Mouse (Mus musculus): ENCODE measurements around the gene Fsd2. TPM values are rescaled to one million over a fixed set of nuclear protein-coding genes. Genes with fewer than 3 reads are reported as not detected.
A peak's percentile ranks its signal among the peaks of the same experiment; 100 is the strongest.

Fsd2 gene
- polyA plus RNA-seq, 1 experiment from 2014 or later, result 52.6 TPM

DNA sequence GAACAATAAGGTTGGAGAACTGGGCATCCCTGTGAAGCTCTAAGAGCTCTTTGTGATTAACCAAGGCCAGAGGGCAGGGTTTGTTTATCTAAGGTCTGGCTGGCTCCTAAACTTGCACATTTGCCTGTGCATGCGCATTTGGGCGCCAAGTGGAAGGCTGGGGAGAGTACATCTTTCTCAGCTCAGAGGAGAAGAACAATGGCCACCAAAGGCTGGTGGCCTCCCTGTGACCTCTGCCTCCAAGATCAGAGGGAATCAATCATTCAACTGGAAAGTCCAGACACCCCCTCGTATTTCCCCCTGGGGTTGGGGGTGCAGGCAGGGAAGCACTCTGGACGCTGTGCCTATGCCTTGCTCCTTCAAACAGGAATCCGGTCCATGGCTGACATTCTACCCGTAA, 69.6 kb downstream of the Fsd2 start:
- Histone ChIP-seq H3K27ac (replicated peaks) (no peak overlapping the region), H3K36me3 (no peaks in the 10 kb centered on the region), H3K9me3 (no peaks in the 10 kb centered on the region), H3K4me3 (no peak overlapping the region), H3K27me3 (replicated peaks) (peaks cover 62% of the 10 kb centered on the region), H3K9ac (no peak overlapping the region), H3K4me1 (peaks cover 10% of the 10 kb centered on the region), H3K4me2 (no peak overlapping the region)
- 53% methylated on average over 6 of the region's 6 CpGs for WGBS
- ATAC-seq (ENCODE audit: extremely low read depth, insufficient number of reproducible peaks, low FRiP score, low TSS enrichment), result no peak

DNA sequence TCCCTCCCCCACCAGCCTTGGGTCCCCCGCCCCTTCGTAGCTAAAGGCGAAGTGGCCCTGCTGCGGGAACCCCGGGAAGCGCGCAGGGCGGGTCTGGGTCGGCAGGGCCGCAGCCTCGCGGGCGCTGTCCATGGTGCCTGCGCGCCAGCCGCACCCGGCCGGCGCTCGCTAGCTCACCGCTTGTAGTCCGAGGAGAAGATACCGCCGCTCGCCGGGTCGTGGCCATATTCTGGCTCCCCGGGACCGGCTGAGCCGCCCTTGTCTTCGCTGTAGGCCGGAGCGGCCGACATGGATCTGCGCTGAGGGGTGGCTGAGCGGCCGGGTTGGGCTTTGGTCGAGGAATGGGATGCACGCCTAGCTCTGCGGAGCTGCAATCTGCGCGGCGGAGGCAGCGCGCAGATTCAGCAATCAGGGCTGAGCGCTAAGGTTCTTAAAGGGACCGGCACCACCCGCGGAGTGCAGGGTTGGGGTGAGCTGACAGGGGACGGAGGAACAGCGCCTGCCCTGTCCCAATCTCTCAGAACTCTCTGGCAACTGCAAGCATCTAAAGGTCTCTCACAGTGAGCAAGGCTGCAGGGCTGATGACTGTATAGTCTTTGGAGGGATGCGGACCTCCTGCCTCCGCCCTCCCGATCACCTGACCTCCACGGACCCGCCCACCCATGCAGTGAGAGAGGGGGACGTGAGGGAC, 73.3 kb downstream of the Fsd2 start, which contains the start of gene Ap3b2:
Gene Ap3b2, minus strand, starts transcription at position 595 of the 691 bp plus-strand sequence.
- H3K9ac ChIP-seq, result peak within 1 kb of the TSS; percentile 33; the same call in 1 of the 2 replicates
- H3K4me2 ChIP-seq, result peak within 1 kb of the TSS; percentile 90
- H3K9me3 ChIP-seq, result no peaks in the 10 kb centered on the region
- peaks cover 84% of the 10 kb centered on the region for H3K27me3 ChIP-seq (replicated peaks)
- H3K27ac ChIP-seq (replicated peaks), result no peak within 1 kb of the TSS
- under 1% methylated on average over 57 of the region's 57 CpGs for WGBS
- ATAC-seq (ENCODE audit: extremely low read depth, insufficient number of reproducible peaks, low FRiP score, low TSS enrichment), result no peak
- peak within 1 kb of the TSS; percentile 67 for H3K4me3 ChIP-seq
- H3K36me3 ChIP-seq, result no peaks in the 10 kb centered on the region
- peaks cover 13% of the 10 kb centered on the region for H3K4me1 ChIP-seq

DNA sequence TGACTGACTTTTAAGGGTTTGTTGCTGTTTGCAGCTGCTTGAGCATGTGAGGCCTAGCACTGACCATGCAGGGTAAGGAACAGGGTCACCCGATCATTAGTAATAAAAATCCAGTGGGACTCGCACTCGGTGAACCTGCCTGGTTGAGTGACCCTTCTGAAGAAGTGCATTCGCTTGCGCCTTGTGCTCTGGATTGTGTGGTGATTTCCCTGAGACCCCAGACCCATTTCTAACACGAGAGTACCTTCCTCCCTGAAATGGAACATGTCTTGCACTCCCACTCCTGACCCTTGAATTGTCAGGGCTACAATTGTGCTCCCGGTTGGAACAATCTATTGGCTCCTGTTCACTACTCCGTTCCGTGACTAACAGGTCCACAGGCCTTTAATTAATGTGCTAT, 74.1 kb downstream of the Fsd2 start:
- H3K27ac ChIP-seq (replicated peaks), result no peak overlapping the region
- H3K9me3 ChIP-seq, result no peaks in the 10 kb centered on the region
- H3K9ac ChIP-seq, result no peak overlapping the region
- H3K4me3 ChIP-seq, result no peak overlapping the region; the same call in 1 of the 2 replicates
- 51% methylated on average over 9 of the region's 9 CpGs for WGBS
- no peaks in the 10 kb centered on the region for H3K36me3 ChIP-seq
- peak overlapping the region; percentile 90 for H3K4me2 ChIP-seq
- peaks cover 76% of the 10 kb centered on the region for H3K27me3 ChIP-seq (replicated peaks)
- ATAC-seq (ENCODE audit: extremely low read depth, insufficient number of reproducible peaks, low FRiP score, low TSS enrichment), result no peak
- peaks cover 13% of the 10 kb centered on the region for H3K4me1 ChIP-seq

DNA sequence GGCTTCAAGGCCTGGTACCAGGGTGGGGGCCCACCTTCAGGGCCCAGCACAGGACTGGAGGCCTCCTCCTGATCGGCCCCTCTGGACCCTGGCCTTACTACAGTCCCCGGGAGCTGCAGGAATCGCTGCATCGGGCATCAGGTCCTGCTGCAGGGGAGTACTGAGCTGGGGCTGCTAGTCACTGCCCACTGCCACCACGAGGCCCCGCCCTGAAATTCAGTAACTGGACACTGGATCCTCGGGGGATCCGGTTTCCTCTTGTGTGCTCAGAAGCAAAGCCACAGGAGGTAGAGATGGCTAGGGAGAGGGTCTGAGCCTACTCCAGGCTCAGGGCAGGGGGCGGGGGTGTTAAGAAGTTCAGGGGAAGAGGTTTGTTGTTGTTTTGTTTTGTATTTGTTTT, 77.1 kb downstream of the Fsd2 start:
- Histone ChIP-seq H3K4me3 (no peak overlapping the region), H3K4me1 (peaks cover 13% of the 10 kb centered on the region), H3K27me3 (replicated peaks) (peaks cover 48% of the 10 kb centered on the region), H3K9ac (no peak overlapping the region), H3K27ac (replicated peaks) (no peak overlapping the region), H3K36me3 (no peaks in the 10 kb centered on the region), H3K4me2 (no peak overlapping the region), H3K9me3 (no peaks in the 10 kb centered on the region)
- no peak for ATAC-seq (ENCODE audit: extremely low read depth, insufficient number of reproducible peaks, low FRiP score, low TSS enrichment)
- WGBS, result 19% methylated on average over 9 of the region's 9 CpGs

MicroRNAs encoded within 50 kb of the gene (microRNA counts, 519-probe panel; counts per million panel counts)
- microRNA mmu-miR-1839-3p (209 counts per million, percentile 61 among the panel's probes with 10 or more counts), microRNA mmu-miR-1839-5p (4,270 counts per million, percentile 78 among the panel's probes with 10 or more counts)

Other genes starting within 250 kb of the Fsd2 start
- gene Rps17, start 221.7 kb downstream of the Fsd2 start, polyA plus RNA-seq (2015; fragmentation: Nextera tagmentation; extraction: Ambion mirVana), result 944 and 1,024 TPM in 2 replicates
- 2.4 and 4.1 TPM in 2 replicates for gene Cpeb1, start 111.5 kb downstream of the Fsd2 start, polyA plus RNA-seq (2015; fragmentation: Nextera tagmentation; extraction: Ambion mirVana)
- 3.7 and 4.1 TPM in 2 replicates for gene Ap3b2, start 73.0 kb downstream of the Fsd2 start, polyA plus RNA-seq (2015; fragmentation: Nextera tagmentation; extraction: Ambion mirVana)
- gene BC048679, start 68.7 kb downstream of the Fsd2 start, polyA plus RNA-seq (2015; fragmentation: Nextera tagmentation; extraction: Ambion mirVana), result not detected in 2 replicates
- 4.3 and 4.5 TPM in 2 replicates for gene Whamm, start 4.3 kb upstream of the Fsd2 start, polyA plus RNA-seq (2015; fragmentation: Nextera tagmentation; extraction: Ambion mirVana)
- 73.4 and 82.1 TPM in 2 replicates for gene Homer2, start 140.6 kb upstream of the Fsd2 start, polyA plus RNA-seq (2015; fragmentation: Nextera tagmentation; extraction: Ambion mirVana)
- 75.0 and 80.7 TPM in 2 replicates for gene Ramac, start 196.0 kb upstream of the Fsd2 start, polyA plus RNA-seq (2015; fragmentation: Nextera tagmentation; extraction: Ambion mirVana)
- 36.4 and 43.7 TPM in 2 replicates for gene 3110040N11Rik, start 222.5 kb upstream of the Fsd2 start, polyA plus RNA-seq (2015; fragmentation: Nextera tagmentation; extraction: Ambion mirVana)

Measured in heart, embryonic 13.5 days (tissue).